Mouse (Mus musculus) right cerebral cortex, adult 18-20 months (tissue): ENCODE results near the gene Cptp.
A peak's percentile ranks its signal among the peaks of the same experiment; 100 is the strongest.

Source experiments
- DNase-seq: peaks from one replicate; pipeline ENCODE4 v3.0.0; 2022; ENCODE audit warnings: mixed read lengths

Gene Cptp

DNA sequence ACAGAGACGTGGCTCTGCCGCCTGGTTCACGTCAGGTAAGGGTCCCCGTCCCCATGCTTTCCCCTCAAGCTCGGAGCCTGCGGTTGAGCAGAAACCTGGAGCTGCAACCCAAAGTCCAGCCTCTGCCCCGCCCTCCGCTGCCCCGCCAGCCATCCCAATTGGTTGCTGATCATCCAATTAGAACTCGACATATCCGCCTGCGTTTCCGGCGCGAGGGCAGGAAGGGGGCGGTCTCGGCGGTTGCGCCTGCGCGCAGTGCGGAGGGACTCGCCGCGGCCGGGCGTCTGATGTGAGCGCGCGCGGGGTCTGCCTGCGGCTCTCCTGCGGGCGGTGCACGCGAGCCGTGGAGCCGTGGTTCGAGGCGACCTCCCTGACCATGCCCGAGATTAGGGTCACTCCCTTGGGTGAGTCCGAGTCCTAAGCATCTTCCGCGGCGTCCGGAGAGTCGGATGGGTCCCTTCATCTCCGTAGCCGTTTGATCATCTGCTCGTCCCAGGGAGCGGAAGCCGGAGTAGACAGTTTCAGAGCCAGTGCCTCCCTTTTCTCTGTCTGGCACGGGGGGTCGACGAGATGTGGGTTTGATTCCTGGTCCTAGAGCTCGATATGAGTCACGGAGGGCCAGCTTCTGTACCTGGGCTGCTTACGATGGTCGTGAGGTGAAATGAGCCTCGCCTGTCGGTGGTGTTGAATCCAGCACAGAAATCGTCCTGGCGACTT lies at the start of gene Cptp, which contains the start of gene Ints11:
Gene Cptp, minus strand, starts transcription at position 124 of the 717 bp plus-strand sequence.
Gene Ints11, plus strand, starts transcription at position 230 of the 717 bp plus-strand sequence.
- DNase-seq: peak; percentile 97

DNA sequence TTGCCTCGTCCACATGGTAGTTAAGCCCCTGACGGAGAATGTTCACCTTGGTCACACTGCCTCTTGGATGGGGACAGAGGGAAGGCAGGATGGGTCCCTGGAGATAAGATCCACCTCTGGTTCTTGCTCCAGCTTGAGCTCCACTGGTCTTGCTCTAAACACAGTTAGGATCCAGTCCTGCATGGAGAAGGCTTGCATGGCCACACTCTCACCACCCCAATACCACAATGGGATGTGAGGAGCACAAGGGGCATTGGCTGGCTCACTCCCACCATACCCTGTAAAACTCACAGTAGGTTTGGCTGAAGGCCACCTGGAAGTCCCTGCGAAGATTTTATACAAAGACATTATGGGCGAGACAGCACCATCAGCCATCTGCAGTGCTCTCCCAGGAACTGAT lies 39.5 kb upstream of the Cptp start:
- no peak for DNase-seq

DNA sequence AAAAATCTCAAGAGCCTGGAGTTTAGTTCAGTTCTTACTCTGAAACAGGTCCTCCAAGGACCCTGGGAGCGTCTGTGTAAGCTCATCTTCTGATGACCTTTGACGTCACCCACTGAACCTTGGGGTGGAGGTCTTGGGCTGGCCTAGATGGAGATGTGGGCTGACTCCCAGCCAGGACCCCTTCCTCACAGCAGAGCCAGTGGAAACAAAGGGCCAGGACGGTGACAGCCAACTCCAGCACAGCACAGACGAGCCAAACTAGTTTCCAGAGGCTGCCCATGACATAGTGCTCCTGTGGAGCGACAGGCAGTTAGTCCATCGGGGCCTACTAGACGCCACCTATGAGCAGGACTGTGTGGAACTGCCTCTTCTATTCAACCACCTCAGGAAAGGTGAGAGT lies 39.0 kb upstream of the Cptp start:
- DNase-seq: peak; percentile 1

DNA sequence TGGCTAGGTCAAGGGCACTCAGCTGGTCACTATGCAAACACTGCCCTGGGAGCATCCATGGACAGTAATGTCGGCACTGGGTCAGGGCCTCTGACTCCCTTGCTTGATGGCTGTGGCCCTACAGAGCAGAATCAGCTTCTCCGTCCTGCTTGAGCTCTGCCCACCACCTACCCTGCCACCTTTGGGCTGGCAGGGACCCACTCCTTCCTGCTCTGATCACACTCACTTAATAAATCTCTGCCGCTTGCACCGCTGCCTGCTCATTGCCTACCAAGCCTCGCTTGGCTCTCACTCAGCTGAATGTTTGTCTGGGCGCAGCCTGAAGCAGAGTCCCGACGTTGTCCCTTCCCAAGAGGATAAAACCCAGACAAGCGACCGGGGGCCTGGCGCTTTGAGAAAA lies 37.8 kb upstream of the Cptp start:
- DNase-seq: peak; percentile 0

DNA sequence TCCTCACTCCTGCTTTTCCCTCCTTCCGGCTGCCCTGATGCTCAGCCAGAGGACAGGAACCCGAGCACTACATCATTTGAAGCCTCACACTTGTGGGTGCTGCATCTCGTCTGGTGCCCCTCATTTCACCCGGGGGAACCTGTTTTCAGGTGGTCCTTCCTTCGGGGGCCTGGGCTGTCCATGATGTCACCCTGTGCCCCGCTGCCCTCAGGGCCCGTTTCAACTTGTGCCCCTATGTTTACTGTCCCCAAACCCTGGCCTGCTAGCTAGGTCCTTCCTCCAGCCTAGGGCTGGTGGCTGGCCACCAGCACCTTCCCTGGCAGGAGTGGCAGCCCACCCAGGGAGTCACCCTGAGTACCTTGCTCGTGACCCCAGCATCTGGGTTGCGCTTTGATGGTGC lies 36.9 kb upstream of the Cptp start:
- no peak for DNase-seq

DNA sequence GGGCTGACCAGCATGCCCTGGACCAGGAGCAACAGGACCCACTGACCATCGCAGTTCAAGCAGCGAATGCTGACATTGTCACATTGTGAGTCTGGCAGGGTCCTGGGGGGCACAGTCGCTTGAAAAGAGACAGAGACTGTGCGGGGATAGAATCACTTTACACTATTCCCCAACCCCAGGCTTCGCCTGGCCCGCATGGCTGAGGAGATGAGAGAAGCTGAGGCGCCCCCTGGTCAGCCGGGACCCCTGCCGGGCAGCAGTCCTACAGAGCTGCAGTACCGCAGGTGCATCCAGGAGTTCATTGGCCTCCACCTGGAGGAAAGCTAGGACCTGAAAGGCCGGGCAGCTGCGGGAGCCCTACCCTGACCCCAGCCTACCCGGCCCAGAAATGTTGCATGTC lies 36.4 kb upstream of the Cptp start:
- DNase-seq: no peak

DNA sequence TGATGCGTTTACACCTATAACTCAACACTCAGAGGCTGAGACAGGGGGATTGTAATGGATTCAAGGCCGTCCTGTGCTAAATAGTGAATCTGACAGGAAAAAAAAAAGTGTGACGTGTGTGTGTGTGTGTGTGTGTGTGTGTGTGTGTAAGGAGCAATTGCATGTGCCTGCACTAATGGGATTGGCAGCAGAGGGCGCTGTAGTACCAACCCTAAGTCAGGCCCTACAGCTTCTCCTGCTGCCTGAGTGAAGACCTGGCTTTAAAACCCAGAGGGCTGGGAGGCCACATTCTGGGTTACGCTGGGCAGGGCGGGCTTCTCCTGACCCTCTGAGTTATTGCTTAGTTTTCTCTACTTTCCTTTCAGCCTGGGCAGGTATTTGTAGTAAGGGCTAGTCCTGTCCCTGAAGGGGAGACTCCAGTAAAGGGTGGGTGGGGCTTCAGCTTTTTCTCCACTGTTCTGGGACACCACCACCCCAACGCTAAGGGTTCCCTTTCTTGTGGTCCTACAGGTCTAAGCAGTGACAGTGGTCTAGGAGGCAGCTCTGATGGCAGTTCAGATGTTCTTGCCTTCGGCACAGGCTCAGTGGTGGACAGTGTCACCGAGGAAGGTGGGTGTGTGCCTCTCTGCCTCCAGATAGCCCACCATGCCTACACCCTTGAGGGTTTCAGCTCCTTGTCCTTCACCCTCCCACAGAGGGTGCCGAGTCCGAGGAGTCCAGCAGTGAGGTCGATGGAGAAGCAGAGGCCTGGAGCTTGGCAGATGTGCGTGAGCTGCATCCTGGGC lies 35.3 kb upstream of the Cptp start:
- DNase-seq: no peak

DNA sequence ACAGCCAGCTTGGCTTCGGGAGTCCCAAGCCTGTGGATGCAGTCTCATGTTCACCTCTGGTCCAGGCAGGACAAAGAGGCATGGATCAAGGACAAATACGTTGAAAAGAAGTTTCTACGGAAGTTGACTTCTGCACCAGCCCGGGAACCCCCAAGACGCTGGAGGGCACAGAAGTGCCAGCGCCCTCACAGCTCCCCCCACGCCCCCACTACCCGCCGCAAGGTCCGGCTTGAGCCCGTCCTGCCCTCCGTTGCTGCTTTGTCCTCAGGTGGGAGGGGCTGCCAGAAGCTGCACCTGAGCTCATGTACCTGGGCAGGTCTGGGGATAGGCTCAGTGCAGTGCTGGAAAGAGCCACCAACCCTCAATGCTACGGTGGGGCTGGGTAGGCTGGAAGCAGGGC lies 34.0 kb upstream of the Cptp start:
- DNase-seq: peak; percentile 1

DNA sequence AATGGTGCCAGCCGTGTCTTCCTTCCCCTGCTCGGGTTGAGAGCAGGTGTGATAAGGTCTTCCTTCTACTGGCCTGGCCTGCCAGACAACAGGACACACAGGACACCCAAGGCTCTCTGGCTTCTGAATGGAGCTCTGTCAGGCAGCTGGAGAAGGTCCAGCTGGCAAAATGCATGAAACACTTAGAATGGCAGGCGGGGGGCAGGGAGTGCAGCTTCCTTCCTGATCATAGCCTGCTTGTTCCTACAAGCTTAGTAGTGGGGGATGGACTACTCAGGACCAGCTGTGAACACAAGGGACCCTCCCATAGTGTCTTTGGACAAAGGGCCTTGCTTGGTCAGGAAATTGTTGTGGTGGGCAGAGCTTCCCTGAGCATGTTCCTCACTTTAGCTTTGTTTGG lies 32.0 kb upstream of the Cptp start:
- peak; percentile 33 for DNase-seq

DNA sequence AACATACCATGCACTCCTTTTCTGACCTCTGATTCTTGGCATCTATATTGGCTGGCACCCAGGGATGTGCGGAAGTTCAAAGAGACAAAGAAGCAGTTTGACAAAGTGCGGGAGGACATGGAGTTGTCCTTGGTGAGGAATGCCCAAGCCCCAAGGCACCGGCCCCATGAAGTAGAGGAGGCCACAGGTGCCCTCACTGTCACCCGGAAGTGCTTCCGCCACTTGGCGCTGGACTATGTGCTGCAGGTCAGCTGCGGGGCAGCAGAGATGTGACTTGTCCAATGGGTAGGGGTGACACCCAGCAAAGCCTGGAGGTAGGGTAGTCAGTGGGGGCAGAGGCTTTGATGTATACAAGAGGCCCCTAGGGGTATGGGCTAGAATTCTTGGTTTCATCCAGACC lies 30.1 kb upstream of the Cptp start:
- no peak for DNase-seq

DNA sequence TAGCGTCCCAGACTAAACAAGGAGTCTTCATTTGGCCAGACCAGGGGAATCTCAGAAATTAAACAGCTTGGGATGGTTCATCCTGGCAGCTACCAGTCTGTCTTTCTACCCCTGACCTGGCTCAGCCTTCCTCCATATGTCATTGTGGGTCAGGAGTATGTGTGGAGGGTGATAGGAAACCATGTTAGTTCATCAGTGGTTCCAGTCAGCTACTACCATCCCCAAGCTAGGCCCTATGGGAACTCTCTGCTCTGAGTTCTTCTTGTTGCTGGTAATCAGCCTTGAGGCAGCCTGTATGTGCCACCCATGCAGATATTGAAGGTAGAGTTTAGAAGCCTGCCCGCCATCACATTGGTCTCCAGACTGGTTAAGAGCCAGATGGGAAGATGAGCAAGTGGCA lies 29.1 kb upstream of the Cptp start:
- DNase-seq: no peak

DNA sequence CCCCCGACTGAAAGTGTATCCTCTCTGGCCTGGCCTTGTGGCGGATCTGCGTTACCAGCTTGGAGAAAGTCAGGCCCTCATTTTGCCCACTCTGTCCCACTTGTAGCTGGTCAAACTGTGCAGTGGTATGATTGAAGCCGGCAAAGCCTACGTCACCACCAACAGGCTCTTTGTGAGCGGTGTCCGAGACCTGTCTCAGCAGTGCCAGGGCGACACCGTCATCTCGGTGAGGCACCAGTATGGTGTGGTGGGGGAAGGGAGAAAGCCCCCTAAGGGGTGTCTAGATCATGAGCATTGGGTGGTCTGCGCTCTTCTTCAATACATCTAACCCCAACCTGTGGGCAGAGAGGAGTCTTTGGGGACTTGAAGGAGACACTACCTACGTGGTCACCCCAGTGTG lies 27.2 kb upstream of the Cptp start:
- no peak for DNase-seq

DNA sequence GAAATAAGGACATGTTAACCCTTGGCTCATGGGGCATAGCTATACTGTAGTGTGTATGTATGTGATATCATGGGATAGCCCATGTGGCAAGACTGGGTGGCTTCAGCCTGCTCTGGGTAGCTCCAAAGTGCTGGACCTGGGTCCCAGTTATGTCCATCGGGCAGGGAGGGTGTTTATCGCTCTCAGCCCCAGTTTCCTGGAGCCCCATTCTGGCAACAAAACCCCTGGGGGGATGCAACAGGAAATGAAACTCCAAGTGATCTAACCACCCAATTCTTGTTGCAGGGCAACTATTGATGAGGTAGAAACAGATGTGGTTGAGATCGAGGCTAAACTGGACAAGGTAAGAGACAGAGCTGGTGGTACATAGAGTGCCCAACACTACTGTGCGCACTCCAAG lies 26.6 kb upstream of the Cptp start:
- DNase-seq: no peak

DNA sequence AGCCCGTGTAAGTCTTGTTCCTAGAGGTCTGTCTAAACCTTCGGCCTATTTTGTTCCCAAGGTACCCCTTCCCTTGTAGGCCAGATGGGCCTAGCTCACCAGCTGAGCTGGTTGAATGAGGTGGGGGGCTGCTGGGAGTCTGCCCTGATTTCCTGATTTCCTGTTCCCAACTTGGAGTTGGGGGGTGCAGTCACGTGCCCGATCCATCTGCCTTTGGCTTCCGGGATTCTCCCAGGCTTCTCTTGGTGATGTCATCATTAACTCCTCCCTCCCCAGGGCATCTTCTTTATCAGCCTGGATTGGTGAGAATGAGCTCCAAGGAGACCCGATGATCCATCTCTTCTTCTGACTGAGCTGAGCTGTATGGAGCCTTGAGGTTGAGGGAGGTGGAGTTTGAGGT lies 26.0 kb upstream of the Cptp start:
- peak; percentile 80 for DNase-seq

DNA sequence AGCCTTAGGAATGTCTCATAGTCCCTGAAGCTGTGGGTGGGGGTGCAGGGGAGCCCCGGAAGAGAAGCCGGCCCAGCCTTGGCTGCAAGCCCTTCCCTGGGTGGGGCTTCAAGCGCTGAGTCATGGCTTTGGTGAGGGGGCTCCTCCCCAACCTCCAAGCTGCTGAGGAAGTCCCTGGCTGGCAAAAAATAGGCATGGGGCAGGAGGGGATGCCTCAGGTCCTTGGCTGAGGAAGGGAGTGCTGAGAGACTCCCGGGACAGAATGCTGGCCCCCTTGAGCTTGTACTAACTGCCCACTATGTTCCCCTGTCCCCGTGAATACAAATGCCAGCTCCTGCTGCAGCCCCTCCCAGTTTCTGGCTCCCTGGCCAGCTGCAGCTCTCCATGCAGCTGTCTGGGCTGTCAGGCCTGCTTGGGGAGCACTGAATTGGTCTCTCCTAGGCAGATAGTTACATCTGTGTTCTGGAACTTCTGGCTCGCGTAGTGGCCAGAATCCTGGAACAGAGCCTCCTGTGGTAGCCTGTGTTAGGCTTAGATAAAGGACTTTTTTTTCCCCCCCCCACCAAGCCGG lies 25.2 kb upstream of the Cptp start:
- DNase-seq: peak; percentile 87

DNA sequence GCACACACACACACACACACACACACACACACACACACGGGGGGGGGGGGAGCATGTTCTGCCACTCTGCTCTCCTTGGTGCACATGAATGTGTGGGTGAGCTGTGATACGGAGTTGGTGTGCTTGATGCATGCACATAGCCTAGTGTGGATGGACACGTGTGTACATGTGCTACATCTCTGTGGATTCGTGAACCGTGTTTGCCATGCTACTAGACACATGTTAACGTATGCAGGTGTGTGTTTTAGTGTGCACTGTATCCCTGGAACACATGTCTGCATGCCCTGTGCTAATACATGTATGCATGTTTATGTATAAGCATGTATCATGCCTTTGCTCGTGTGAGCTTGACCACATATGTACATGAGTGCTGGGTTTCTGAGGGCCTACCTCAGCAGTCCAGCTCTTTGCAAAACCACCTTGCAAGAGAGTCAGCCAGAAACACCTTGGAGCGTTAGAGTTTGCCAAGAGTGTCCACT lies 24.0 kb upstream of the Cptp start:
- no peak for DNase-seq

DNA sequence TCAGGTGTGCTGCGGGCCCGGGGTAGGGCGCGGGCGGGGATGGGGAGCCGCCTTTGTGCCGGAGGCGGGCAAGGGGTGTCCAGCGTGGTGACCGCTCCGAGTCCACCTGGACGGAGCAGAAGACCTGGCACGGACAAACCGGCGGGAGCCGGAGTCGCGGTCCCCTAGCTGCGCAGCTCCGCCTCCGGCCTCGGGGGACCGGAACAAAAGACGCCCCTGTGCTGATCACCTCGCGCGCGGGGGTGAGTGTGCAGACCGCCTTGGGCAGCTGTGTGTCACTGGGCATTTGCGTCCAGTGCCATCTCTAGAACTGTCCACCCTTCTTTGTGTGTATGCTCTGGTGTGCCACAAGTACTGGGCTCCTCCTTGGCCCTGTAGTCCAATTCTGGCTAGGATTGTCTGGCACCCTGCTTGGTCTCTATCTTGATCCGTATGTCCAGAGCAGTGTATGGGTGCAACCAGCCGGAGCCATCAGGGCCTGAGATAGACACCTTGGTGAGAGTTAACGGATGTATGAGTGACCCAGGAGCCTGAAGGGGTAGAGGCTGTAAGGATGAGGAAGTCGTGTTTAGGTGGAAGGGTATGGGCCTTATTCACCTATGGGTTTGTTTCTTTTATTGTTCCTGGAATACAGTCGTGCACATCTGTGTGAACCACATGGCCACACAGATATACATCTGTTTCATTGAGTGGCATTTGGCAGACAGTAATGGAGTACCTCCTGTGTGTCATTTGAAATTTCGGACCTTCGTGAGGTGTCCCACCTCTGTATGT lies 23.4 kb upstream of the Cptp start:
- no peak for DNase-seq

DNA sequence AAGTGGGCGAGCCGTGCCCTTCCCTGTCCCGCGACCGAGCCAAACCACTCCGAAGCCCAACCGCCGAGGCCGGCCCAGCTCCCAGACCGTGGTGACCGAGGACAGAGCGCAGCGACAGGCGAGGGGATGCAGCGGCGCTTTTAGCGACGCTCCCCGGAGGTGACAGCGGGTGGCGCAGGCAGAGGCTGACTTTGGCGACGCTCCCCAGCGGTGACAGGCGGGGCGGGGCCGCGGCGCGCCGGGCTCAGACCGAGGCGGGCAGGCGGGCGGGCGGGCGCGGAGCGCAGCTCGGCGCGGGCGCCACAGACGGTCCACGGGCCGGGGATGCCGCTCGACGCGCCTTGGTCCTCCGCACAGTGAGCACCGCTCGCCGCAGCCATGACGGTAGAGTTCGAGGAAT lies 22.8 kb upstream of the Cptp start:
- DNase-seq: peak; percentile 87

DNA sequence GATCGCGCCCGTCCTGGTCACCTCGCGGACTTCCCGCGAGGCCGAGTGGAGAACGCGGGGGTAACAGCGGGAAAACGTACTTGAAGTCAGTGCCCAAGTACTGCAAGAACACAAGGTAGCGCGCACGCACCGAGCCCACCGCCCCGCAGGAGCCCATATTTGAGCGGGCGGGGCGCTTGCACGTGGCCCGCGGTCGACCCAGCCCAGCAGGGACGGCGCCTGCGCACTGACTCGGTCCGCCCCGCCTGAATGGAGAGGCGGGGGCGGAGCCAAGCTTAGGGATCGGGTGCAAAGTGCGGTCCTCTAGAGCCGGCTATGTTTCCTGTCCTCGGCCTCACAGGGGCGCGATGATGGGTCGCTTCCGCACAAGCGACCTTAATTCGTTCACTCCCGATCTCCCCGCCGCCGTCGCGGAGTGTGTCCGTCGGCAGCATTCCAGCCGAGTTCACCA lies 22.3 kb upstream of the Cptp start, which contains the start of the genes Pusl1 and Acap3:
Gene Pusl1, minus strand, starts transcription at position 231 of the 451 bp plus-strand sequence.
Gene Acap3, plus strand, starts transcription at position 272 of the 451 bp plus-strand sequence.
- peak; percentile 96 for DNase-seq

DNA sequence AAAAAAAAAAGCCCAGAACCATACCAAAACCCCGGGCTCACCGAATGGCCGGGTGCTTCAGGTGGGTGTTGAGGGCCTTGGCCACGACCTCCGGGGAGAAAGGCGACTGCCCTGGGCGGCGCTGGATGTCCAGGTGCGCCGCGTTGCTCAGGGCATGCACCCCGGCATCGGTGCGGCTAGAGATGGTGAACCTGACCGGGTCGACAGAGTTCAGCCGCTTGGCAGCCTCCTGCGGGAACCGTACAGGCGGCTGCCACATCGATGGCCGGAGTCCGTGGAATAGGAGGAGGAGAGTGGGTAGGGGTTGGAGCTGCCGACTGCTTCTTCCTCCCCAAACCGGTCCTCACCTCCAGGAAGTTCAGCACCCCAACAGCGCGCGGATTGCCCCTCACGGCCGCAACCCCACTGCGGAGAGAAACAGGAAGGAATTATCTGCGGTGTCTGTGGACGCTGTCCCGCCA lies 21.8 kb upstream of the Cptp start:
- DNase-seq: peak; percentile 39

DNA sequence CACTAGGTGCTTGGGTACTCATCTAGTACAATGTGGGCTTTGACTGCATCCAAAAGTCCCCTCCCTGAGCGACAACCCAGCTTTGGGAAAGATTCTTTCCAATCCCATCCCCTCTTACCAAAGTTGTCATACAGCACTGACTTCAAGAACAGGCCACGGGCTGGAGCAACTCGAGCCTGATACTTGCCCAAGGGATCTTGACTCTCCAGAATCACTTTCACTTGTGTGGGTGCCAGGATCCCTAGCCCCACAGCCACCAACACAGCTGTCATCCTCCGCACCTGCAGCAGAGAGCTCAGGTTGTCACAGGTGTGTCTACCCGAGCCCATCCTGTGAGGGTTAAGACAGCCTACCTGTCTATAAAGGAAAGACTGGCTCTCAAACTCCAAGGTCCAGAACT lies 20.1 kb upstream of the Cptp start:
- no peak for DNase-seq

DNA sequence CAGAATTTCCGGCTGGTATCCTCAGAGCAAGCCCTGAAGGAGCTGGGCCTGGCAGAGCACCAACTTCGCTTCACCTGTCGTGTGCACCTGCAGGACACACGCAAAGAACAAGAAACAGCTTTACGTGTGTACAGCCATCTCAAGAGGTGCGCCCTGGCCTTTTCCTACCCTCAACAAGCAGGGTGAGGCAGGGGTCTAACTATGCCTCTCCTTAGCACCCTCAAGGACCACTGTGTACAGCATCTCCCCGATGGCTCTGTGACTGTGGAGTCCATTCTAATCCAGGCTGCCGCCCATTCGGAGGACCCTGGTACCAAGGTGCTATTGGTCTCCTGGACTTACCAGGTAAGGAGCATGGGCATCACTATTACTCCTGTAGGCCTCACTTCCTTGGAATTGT lies 18.9 kb upstream of the Cptp start:
- peak; percentile 0 for DNase-seq

DNA sequence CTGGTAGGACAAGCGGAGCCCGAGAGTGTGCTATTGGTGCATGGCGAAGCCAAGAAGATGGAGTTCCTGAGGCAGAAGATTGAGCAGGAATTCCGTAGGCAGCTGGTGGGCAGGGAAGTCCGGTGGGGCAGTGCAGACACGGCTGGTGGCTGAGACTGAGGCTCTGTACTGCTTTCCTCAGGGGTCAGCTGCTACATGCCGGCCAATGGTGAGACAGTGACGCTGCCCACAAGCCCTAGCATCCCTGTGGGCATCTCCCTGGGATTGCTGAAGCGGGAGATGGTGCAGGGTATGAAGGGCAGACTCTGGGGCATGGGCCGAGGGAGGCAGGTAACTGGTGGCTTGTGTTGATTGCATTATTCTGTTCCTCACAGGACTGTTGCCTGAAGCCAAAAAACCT lies 18.4 kb upstream of the Cptp start:
- DNase-seq: no peak
